Mouse (Mus musculus): ENCODE results near the gene Tgfb3.

Gene Tgfb3

GRCm38 (mm10) chr12:86078176-86078552 lies 677 bp downstream of the Tgfb3 start:
- DNase-seq, result no peak

GRCm38 (mm10) chr12:86077736-86078135 lies 1.1 kb downstream of the Tgfb3 start:
- DNase-seq, result no peak

GRCm38 (mm10) chr12:86077322-86077721 lies 1.5 kb downstream of the Tgfb3 start:
- DNase-seq, result no peak

- DNase-seq, result peak; percentile 43
These were observed 2.4 kb downstream of the Tgfb3 start for GRCm38 (mm10) chr12:86076321-86076901.

GRCm38 (mm10) chr12:86075358-86075757 lies 3.5 kb downstream of the Tgfb3 start:
- DNase-seq, result no peak

- no peak for DNase-seq
These were observed 4.2 kb downstream of the Tgfb3 start for GRCm38 (mm10) chr12:86074681-86075080.

- DNase-seq, result no peak
These were observed 7.4 kb downstream of the Tgfb3 start for GRCm38 (mm10) chr12:86071432-86071831.

GRCm38 (mm10) chr12:86064796-86065195 lies 14.0 kb downstream of the Tgfb3 start:
- no peak for DNase-seq

- no peak for DNase-seq
These were observed 19.5 kb downstream of the Tgfb3 start for GRCm38 (mm10) chr12:86059341-86059740.

GRCm38 (mm10) chr12:86057516-86057915 lies 21.3 kb downstream of the Tgfb3 start:
- no peak for DNase-seq

GRCm38 (mm10) chr12:86056976-86057375 lies 21.9 kb downstream of the Tgfb3 start:
- no peak for DNase-seq

GRCm38 (mm10) chr12:86055306-86055705 lies 23.5 kb downstream of the Tgfb3 start:
- DNase-seq, result no peak

GRCm38 (mm10) chr12:86051477-86051876 lies 27.4 kb downstream of the Tgfb3 start:
- no peak for DNase-seq

GRCm38 (mm10) chr12:86049813-86050212 lies 29.0 kb downstream of the Tgfb3 start:
- no peak for DNase-seq

- no peak for DNase-seq
These were observed 31.5 kb downstream of the Tgfb3 start for GRCm38 (mm10) chr12:86047376-86047775.

GRCm38 (mm10) chr12:86046776-86047175 lies 32.1 kb downstream of the Tgfb3 start:
- no peak for DNase-seq

- no peak for DNase-seq
These were observed 32.7 kb downstream of the Tgfb3 start for GRCm38 (mm10) chr12:86046141-86046540.

GRCm38 (mm10) chr12:86039751-86040150 lies 39.1 kb downstream of the Tgfb3 start:
- DNase-seq, result no peak

- DNase-seq, result no peak
These were observed 39.8 kb downstream of the Tgfb3 start for GRCm38 (mm10) chr12:86039078-86039477.

GRCm38 (mm10) chr12:86037235-86037921 lies 41.5 kb downstream of the Tgfb3 start:
- no peak for DNase-seq

GRCm38 (mm10) chr12:86036368-86037166 lies 42.3 kb downstream of the Tgfb3 start:
- no peak for DNase-seq

GRCm38 (mm10) chr12:86035586-86035985 lies 43.3 kb downstream of the Tgfb3 start:
- DNase-seq, result no peak

- DNase-seq, result no peak
These were observed 47.9 kb downstream of the Tgfb3 start for GRCm38 (mm10) chr12:86030932-86031331.

GRCm38 (mm10) chr12:86027747-86028146 lies 51.1 kb downstream of the Tgfb3 start:
- DNase-seq, result no peak
